ENCODE assay signal across 15 mouse cellular contexts in genomic region chrX:43388106-43388505, GRCm38 (mm10). TPM values are rescaled to one million over a fixed set of nuclear protein-coding genes. Genes with fewer than 3 reads are reported as not detected.
"Had no signal": no experiment of that assay in that cellular context is flagged by ENCODE, and none has a peak within 500 bp of the region (broad histone marks: within the 10 kb centered on the region; RNA-seq: fewer than 3 reads in every experiment).

No protein-coding gene starts in this region.

- H3K27ac ChIP-seq: neural tube, embryonic 12.5 days; neural tube, embryonic 13.5 days; stomach, embryonic 15.5 days had no signal

- H3K27me3 ChIP-seq: neural tube, embryonic 12.5 days; neural tube, embryonic 13.5 days; stomach, embryonic 15.5 days had no signal

- H3K4me2 ChIP-seq: neural tube, embryonic 12.5 days; neural tube, embryonic 13.5 days; stomach, embryonic 15.5 days had no signal

- H3K36me3 ChIP-seq: neural tube, embryonic 12.5 days; neural tube, embryonic 13.5 days; stomach, embryonic 15.5 days had no signal

- H3K4me3 ChIP-seq: neural tube, embryonic 12.5 days; neural tube, embryonic 13.5 days; stomach, embryonic 15.5 days had no signal

- H3K4me1 ChIP-seq: neural tube, embryonic 12.5 days; neural tube, embryonic 13.5 days; stomach, embryonic 15.5 days had no signal

- H3K9me3 ChIP-seq: neural tube, embryonic 12.5 days; neural tube, embryonic 13.5 days; stomach, embryonic 15.5 days had no signal

- DNase-seq: retina, postnatal 1 day; right cerebral cortex, adult 18-20 months; right cerebral cortex, postnatal 14 days; right cerebral cortex, postnatal 25 days; right cerebral cortex, postnatal 4 days; spleen, adult 18-20 months; thymus, adult 18-20 months; thymus, adult 2 months; thymus, postnatal 14 days; thymus, postnatal 36 days; thymus, postnatal 4 days had no signal

- H3K9ac ChIP-seq: neural tube, embryonic 12.5 days; neural tube, embryonic 13.5 days; stomach, embryonic 15.5 days had no signal

RNA-seq across cellular contexts. Expression of gene Tenm1, which starts 40.8 kb away (rescaled TPM):
- polyA plus RNA-seq: spleen, adult 2 months had no signal
